Mouse (Mus musculus) kidney, postnatal 25 days (tissue): ENCODE measurements around the gene Leo1.
A peak's percentile ranks its signal among the peaks of the same experiment; 100 is the strongest.

Experiments
- DNase-seq, 2 experiments: peaks; one replicate each; pipeline ENCODE4 v3.0.0; 2021; ENCODE audit warnings: mixed read lengths in 2 of 2

Leo1 gene

DNA sequence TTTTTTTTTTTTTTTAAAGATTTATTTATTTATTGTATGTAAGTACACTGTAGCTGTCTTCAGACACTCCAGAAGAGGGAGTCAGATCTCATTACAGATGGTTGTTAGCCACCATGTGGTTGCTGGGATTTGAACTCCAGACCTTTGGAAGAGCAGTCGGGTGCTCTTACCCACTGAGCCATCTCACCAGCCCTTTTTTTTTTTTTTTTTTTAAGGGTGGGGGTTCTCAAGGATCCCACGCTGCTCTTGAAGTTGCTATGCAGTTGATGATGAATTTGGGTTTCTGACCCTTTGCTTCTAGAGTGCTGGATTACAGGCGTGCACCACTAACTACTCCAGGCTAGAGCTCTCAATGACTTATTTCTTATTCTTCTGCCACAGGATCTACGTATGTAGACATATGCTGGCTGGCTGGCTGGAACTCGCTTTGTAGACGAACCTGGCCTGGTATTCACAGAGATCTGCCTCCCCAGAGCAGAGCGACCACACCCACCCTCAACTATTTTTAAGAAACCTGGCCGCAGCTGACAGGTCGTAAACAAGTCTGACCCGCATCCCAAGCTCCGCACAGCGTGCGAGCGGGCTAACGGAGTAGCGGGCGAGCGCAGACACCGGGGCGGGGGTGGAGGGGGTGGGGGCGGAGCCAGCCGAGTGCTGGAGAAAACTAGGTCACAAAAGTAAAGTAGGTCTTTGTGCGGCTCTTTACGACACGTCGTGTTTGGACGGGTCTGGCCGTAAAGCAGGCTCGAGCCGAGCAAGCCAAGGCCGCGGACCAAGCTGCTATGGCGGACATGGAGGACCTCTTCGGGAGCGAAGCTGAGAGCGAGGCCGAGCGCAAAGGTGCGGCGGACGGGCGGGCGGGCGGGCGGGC is at the start of gene Leo1:
TSS of gene Leo1 (plus strand) at position 729 of the 871 bp plus-strand sequence.
- DNase-seq: peak; percentile 91 to 96

DNA sequence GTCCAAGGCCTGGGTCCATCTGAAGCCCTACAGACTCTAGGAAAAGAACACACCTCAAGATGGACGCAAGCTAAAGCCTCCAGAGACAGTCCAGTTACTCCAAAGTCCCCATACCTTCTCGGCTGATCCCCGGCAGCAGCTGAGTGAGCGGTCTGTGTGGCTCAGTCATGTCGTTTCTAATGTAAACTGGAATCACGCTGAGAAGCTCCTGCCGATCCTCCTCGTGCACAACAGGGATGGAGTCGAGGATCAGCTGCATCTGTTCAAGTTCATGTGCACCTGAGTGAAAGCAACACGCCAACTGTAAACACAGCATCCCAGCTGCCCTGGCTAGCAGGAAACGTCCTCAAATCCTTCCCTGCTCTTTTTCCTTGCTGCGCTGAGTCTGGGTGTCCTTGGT is 48.1 kb upstream of the Leo1 start:
- DNase-seq: no peak

DNA sequence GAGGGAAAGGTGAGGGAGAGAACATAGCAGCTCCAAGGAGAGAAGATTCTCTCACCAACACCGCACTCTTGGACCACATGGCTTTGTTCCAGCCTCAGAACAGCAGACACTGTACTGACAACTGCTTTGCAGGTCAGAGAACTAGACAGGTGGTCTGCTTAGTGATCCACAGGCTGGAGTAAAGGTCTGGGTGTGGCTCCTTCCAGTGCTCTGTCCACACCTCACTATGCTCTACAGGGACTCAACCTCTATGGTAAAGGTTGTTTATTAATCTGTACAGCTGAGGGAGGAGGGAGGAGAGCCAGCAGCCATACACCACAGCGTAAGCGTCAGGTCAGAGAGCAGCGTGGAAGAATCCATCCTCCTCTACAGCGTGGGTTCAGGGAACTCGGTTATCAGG is 45.4 kb upstream of the Leo1 start:
- no peak for DNase-seq

- DNase-seq: no peak
Measured at GRCm38 (mm10) chr9:75399069-75399468, 42.3 kb upstream of the Leo1 start.

GRCm38 (mm10) chr9:75400639-75401038 is 40.7 kb upstream of the Leo1 start:
- peak in 1 of 2 experiments; percentile 30 for DNase-seq

DNA sequence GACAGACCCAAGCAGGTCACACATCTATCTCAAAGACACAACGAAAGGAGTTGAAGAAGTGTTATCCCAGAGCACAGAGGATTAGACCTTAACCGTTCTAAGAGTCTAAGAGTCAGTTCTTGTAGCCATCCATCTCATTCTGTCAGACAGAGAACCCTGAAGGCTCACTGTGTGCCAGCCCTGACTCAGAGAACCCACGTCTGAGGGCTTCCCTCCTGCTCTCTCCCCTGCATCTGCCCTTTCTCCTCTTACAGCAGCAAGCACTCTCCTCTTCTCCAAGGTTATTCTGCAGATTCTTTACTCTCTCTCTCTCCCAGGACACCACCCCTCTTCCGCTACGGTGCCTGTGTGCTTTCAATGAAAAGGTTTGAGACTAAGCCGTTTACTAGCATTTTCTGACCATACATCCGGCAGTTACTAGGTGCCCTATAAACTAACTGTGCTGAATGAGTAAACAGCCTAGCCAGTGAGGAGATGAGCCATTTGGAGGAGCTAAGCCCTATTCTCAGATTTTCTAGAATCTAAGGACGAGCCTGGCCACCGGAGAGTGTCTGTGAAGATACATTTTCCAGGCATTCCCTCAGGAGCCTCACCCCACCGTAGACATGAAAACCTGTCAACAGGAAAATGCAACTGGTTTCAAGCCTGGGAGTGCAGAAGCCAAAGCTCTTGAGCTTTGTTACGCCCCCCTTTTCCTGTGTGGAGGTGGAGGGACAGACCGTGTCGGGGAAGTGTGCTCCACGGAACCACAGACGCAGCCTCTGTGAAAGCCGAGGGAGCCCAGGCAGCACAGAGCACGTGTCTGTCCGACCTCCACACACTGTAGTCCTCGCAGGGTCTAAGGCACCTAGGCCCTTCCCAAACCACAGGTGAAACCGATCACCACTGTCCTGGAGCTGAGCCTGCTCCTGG is 39.5 kb upstream of the Leo1 start:
- no peak for DNase-seq

DNA sequence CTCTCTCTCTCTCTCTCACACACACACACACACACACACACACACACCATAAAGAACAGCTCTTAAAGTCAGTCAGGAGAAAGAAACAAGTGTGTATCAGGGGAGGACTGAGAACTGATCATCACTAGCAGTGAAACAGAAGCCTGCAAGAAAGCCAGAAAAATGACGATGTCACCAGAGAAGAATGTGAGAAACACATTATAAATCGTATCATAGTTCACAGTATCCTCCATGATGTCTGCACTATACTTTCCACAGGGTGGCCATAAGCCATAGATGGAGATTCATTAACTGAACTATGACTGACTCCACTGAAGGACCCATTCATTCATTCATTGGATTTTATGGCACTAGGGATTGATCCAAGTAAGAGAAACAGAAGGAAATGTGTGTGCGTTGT is 37.8 kb upstream of the Leo1 start:
- no peak for DNase-seq

- no peak for DNase-seq
Measured at GRCm38 (mm10) chr9:75406121-75406520, 35.2 kb upstream of the Leo1 start.

- peak; percentile 32 to 72 for DNase-seq
Measured at GRCm38 (mm10) chr9:75407803-75408202, 33.5 kb upstream of the Leo1 start.

DNA sequence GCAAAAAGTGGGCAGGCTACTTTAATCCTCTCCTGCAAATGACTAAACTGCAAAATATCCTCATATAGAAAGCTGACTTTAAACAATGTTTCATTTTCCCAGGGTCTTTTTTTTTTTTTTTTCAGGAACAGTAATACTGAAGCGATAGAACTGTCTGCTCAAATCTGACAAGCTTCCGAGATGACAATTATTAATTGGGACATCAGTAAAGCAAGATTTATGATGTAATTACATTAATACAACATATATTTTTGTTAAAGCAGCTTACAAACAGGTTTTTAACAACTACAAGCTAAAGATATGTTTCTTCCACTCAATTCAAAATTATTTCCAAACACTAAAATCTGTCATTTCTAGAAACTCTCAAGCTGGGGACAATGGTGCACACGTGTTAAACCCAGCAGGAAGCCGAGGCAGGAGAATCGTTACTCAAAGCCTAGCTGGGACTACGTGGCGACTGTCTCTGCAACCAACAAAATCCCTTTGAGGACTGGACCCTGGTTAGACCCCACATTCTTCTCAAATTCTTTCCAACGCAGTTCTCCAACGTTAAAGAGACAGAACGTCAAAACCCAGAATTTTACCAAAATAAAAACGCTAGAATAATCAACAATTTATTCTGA is 33.0 kb upstream of the Leo1 start:
- DNase-seq: no peak

DNA sequence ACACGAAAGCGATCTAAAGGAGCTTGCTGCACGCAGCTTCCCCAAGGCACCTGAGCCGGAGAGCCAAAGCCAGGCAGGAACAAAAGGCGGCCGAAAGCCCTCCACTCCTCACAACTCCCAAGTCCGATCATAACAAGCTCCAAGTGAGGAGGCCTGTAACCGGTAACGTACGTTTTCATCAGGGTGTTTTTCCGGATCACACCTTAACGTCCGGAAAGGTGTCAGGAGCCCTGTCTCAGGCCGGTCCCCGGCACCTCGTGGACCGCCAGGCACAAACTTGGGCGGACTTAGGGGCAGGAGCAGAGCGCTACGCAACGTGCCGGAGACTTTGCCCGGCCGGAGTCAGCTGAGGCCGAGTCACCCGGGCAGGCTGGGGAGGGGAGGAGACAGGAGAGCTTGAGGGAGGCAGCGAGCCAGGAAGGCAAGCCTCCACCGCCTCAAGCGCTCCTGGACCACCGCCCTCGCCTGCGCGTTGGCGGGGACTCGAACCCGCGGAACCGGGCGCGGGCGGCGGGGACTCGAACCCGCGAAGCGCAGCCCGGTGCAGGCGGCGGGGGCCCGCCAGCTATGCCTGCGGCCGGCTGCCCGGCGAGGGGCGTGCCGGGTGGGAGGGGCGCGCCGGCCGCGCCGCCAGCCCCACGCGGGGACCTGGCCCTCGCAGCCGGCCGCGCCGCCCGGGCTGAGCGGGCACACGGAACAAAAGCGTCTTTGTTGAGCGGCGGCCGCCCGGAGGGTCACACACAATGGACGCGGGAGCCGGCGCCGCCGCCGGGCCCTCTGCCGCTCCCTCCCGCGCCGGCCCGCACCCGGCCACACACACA is 32.1 kb upstream of the Leo1 start:
- peak; percentile 81 to 95 for DNase-seq

DNA sequence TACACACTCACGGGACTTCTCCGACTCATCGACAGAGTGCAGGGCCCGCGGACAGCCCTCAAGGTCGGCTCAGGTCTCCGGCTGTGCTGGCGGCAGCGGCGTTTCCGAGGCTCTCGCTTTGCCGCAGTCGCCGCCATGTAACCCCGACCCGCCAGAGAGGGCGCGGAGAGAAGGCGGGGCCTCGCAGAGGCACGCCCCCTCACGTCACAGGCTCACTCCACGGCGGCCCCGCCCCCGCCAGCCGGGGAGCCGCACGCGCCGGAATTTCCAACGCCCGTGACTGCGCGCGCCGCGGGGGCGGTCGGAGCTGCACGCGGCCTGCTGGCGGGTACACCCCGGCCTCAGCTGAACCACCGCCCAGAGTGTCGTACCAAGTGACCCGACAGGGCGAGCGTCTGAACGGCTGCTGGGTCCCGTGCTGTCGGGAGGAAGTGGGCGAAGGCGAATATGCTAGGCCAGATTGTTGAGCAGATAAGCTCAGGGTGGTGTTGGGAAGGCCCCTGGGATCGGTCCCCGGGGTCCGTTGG is 31.4 kb upstream of the Leo1 start, which contains the start of gene Mapk6:
TSS of gene Mapk6 (minus strand) at position 154 of the 527 bp plus-strand sequence.
- DNase-seq: peak; percentile 97

GRCm38 (mm10) chr9:75410868-75411487 is 30.3 kb upstream of the Leo1 start:
- no peak for DNase-seq

GRCm38 (mm10) chr9:75411584-75411983 is 29.7 kb upstream of the Leo1 start:
- no peak for DNase-seq

DNA sequence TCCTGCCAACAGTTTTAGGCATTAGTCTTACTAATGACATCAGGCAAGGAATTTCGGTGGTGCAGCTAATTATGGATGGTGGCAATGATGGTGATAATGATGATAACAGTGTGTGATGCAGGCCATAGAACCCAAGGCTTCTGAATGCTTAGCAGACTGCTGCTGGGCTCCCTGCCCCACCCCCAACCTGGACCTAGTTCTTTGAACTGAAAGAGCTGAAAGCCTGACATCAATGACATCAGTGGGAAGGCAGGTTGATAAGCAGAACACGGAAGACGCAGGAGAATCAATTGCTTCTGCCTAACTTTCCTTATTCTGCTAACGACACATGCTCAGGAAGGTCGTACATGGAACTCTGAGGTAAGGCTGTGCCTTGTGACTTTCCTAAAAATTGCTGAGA is 28.1 kb upstream of the Leo1 start:
- DNase-seq: no peak

DNA sequence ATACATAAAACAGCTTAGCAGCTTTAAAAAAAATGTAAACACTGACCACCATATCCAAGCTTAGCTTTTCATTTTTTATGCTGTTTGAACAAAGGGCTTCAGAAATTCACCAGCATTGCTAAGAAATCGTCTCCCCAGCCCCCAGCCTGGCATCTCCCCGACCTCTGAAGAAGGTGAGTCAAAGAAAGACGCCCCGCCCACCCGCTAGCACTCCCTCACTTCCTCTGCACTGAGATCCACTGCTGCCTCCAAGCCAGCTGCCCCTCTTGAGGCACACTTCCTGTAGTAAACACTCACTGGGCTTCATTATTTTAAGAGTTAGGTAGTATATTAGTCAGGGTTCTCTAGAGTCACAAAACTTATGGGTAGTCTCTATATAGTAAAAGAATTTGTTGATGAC is 27.1 kb upstream of the Leo1 start:
- no peak for DNase-seq

DNA sequence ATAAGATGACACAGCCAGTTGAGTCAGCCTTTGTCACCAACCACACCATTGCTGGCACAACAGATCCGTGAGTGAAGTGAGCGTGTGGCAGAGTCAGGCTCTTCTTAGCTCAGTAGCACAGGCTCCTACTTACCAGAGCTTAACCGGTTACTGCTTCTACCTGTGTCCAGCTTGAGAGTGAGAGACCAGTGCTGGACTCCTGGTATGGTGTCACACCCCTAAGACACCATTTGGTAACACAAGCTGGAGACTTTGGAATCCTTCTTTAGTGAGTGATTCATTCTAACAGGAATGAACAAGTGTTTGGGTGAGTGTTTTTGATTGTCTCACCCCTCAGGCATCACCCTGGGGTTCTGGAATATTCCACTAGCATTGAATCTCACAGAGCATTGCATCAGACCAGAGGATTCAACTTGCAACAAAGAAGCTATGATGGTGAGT is 19.1 kb upstream of the Leo1 start:
- no peak for DNase-seq

DNA sequence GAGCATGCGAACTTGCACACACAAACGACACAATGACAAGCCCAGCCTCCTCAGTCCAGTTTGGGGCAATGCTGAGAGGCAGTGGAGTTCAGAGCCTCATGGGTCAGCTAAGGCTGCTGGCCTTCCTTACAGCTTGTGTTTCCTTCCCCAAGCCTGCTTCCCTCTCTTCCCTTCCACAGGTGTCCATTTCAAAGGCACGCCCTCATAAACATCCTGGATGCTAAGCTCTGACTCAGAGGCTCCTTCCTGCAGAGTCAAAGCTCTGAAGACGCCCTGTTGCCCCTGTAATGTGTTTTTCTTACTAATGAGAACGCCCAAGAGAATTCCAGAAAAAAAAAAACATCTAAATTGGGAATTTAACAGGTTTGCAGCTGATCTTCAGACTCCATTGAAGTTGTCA is 17.6 kb upstream of the Leo1 start:
- no peak for DNase-seq

- peak in 1 of 2 experiments; percentile 44 for DNase-seq
Measured at GRCm38 (mm10) chr9:75424358-75425150, 16.8 kb upstream of the Leo1 start.

- no peak for DNase-seq
Measured at GRCm38 (mm10) chr9:75425796-75426391, 15.4 kb upstream of the Leo1 start.
